Mouse (Mus musculus) embryonic fibroblast, embryonic 13.5 days (primary cell): ENCODE results near the gene Olfr328.

Experiments
- CTCF ChIP-seq: IDR thresholded peaks from 2 replicates; pipeline ENCODE4 v1.5.1; 2011; ENCODE audit warnings: mild to moderate bottlenecking, control low read depth, low read length, moderate library complexity, borderline replicate concordance; ENCODE audit not compliant: insufficient read depth
- POLR2A ChIP-seq: IDR thresholded peaks from 2 replicates; pipeline ENCODE4 v1.6.1; 2011; ENCODE audit warnings: low read depth, mild to moderate bottlenecking, control low read depth, low read length, moderate library complexity

- TF ChIP-seq CTCF: no peak
- TF ChIP-seq POLR2A: no peak
Observed at GRCm38 (mm10) chr11:58555536-58555935, at the start of gene Olfr328.
